Mouse (Mus musculus) forelimb bud, embryonic 11.5 days (tissue): ENCODE measurements at regions not wholly inside any gene's neighbourhood (a gene's known extent, or its start where the extent isn't known, plus 50 kb on each side); places are given as distances from the start of the nearest gene placed in this dataset.

ENCODE experiments used
- DNase-seq: peaks from one replicate; pipeline ENCODE4 v3.0.0-alpha.2; 2012; ENCODE audit warnings: low read depth, low spot score

GRCm38 (mm10) chr13:83997599-83998369, 224.3 kb upstream of the Tmem161b start:
- no peak for DNase-seq

- no peak for DNase-seq
These were observed 200.3 kb upstream of the Tmem161b start for GRCm38 (mm10) chr13:84021771-84022170.

GRCm38 (mm10) chr13:84023021-84023420, 199.1 kb upstream of the Tmem161b start:
- DNase-seq: no peak

GRCm38 (mm10) chr13:84023637-84024036, 198.5 kb upstream of the Tmem161b start:
- DNase-seq: no peak

- no peak for DNase-seq
These were observed 196.7 kb upstream of the Tmem161b start for GRCm38 (mm10) chr13:84025348-84025747.

- no peak for DNase-seq
These were observed 174.4 kb upstream of the Tmem161b start for GRCm38 (mm10) chr13:84047736-84048135.

- no peak for DNase-seq
These were observed 169.9 kb upstream of the Tmem161b start for GRCm38 (mm10) chr13:84052221-84052620.

GRCm38 (mm10) chr13:84054956-84055355, 167.1 kb upstream of the Tmem161b start:
- DNase-seq: no peak

- no peak for DNase-seq
These were observed 166.5 kb upstream of the Tmem161b start for GRCm38 (mm10) chr13:84055576-84055975.

- DNase-seq: no peak
These were observed 165.6 kb upstream of the Tmem161b start for GRCm38 (mm10) chr13:84056451-84056850.

GRCm38 (mm10) chr13:84056998-84057397, 165.1 kb upstream of the Tmem161b start:
- DNase-seq: no peak

- no peak for DNase-seq
These were observed 164.6 kb upstream of the Tmem161b start for GRCm38 (mm10) chr13:84057456-84057855.

- no peak for DNase-seq
These were observed 163.8 kb upstream of the Tmem161b start for GRCm38 (mm10) chr13:84058251-84058650.

GRCm38 (mm10) chr13:84059031-84059651, 163.0 kb upstream of the Tmem161b start:
- DNase-seq: no peak

GRCm38 (mm10) chr13:84059661-84060452, 162.2 kb upstream of the Tmem161b start:
- no peak for DNase-seq

- no peak for DNase-seq
These were observed 161.7 kb upstream of the Tmem161b start for GRCm38 (mm10) chr13:84060453-84060834.

- no peak for DNase-seq
These were observed 161.2 kb upstream of the Tmem161b start for GRCm38 (mm10) chr13:84060906-84061305.

GRCm38 (mm10) chr13:84061820-84062480, 160.1 kb upstream of the Tmem161b start:
- no peak for DNase-seq

GRCm38 (mm10) chr13:84062616-84063015, 159.5 kb upstream of the Tmem161b start:
- DNase-seq: no peak

- no peak for DNase-seq
These were observed 158.7 kb upstream of the Tmem161b start for GRCm38 (mm10) chr13:84063406-84063805.

GRCm38 (mm10) chr13:84064291-84064940, 157.7 kb upstream of the Tmem161b start:
- no peak for DNase-seq
